Mouse (Mus musculus): ENCODE results near the gene Gm42417.
"Not testable (repeated sequence)": the region's sequence is repeated elsewhere in the genome, so short reads cannot be mapped to it uniquely, and the experiment has no call there.

Gm42417 gene

GRCm38 (mm10) chr1:36545845-36546600 is 6.8 kb upstream of the Gm42417 start:
- no peak for DNase-seq (ENCODE audit: low spot score in 2 of 2)

DNA sequence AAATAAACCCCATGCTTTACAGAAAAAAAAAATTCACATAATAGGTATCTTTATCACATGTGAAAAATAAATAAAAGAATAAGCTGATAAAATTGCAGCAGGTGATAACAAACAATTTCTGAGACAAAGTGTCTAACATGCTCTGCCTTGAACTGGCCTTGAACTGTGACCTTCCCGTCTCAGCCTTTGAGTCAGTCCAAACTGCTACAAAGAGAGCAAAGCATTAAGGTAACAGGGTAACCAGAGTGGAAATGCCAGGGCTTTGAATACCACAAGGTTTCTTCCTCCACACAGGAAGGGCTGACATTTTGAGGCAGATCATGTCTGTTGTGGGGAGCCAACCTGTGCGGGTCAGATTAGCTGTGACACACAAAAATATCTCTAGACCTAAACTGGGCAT is 6.2 kb upstream of the Gm42417 start:
- no peak for DNase-seq (ENCODE audit: low spot score in 2 of 2)

DNA sequence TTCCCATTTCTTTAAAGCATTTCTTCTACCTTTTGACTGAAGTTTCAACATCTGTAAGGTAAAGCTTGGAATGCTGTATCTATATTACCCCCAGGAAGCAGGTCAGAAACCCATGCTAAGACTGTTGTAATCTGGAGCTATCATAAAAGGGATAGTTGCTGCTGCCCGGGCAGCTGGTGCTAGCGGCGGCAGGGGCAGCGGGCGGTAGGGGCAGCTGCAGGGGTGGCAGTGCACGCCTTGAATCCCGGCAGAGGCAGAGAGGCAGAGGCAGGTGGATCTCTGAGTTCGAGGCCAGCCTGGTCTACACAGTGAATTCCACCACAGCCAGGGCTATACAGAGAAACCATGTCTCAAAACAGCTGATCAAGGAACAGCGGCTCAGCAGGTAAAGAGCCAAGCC is 3.7 kb upstream of the Gm42417 start:
- no peak for DNase-seq (ENCODE audit: low spot score in 2 of 2)

DNA sequence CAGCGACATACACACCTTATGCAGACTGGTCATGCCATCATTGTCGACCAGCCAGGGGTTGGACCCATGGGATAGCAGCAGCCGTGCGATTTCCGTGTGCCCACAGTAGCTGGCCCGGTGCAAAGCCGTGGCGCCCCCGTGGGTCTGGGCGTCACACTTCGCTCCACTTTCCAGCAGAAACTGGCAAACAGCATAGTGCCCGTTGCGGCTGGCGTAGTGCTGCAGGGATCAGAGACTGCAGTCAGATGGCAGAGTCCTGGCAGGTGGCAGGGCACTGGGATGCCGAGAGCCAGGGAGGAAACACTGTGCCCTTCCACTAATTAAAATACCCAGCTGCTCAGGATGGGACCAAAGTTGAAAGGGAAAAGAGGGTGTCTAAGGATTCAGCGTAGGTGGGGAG is 2.6 kb upstream of the Gm42417 start:
- no peak for DNase-seq (ENCODE audit: low spot score in 2 of 2)

- DNase-seq (ENCODE audit: low spot score in 2 of 2), result no peak
Observed at GRCm38 (mm10) chr1:36540807-36541206, 1.6 kb upstream of the Gm42417 start.

- no peak for DNase-seq (ENCODE audit: low spot score in 2 of 2)
Observed at GRCm38 (mm10) chr1:36540132-36540531, 903 bp upstream of the Gm42417 start.

- DNase-seq (ENCODE audit: low spot score in 2 of 2), result no peak
Observed at GRCm38 (mm10) chr1:36538727-36539126, 502 bp downstream of the Gm42417 start.

- not testable (repeated sequence) for DNase-seq (ENCODE audit: low spot score in 2 of 2)
Observed at GRCm38 (mm10) chr1:36536783-36537182, 2.4 kb downstream of the Gm42417 start, which contains the start of gene Ankrd23. Gene Ankrd23, minus strand, starts transcription at chr1:36536883.

GRCm38 (mm10) chr1:36536397-36536728 is 2.9 kb downstream of the Gm42417 start:
- no peak for DNase-seq (ENCODE audit: low spot score in 2 of 2)

- peak; percentile 70 to 75 for DNase-seq (ENCODE audit: low spot score in 2 of 2)
Observed at GRCm38 (mm10) chr1:36535477-36536396, 3.5 kb downstream of the Gm42417 start.

DNA sequence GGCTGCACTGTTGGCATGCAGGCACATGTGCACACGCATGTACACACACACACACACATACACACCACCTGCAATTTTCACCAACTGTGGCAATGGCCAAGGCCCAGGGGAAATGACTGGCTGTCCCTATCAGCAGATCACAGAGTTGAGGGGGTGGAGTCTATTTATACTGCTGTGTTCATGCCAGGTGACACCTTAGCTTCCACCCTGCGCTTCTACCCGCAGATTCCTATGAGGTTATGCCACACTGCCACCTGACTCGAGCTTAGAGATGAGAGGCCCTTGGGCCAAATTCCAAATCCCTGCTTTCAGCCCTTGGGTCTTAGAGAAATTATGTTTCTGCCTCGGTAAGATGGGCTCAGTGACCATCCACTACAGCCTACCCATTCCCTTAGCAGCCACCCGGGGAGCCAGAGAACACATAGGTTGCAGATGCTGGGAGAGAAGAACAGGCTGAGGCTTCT is 4.6 kb downstream of the Gm42417 start:
- DNase-seq (ENCODE audit: low spot score in 2 of 2), result peak in 1 of 2 experiments; percentile 50

DNA sequence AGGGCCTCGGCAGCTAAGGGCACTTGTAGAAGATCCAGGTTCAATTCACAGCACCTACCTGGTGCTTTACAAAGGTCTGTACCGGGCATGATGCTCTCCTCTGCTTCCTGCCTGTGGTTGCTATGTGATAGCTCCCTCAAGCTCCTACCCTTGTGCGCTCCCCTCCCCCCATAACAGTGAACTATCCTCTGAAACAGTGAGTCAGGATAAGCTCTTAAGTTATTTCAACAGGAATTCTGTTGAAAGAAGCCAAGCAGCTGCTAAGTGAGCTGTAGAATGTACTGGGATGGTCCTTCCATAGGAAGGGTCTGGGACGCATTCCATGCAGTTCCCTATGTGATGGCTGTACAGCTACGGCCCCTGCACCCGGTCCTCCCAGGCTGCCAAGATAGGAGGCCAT is 5.7 kb downstream of the Gm42417 start:
- DNase-seq (ENCODE audit: low spot score in 2 of 2), result no peak

- peak in 1 of 2 experiments; percentile 35 for DNase-seq (ENCODE audit: low spot score in 2 of 2)
Observed at GRCm38 (mm10) chr1:36531461-36531860, 7.8 kb downstream of the Gm42417 start.

DNA sequence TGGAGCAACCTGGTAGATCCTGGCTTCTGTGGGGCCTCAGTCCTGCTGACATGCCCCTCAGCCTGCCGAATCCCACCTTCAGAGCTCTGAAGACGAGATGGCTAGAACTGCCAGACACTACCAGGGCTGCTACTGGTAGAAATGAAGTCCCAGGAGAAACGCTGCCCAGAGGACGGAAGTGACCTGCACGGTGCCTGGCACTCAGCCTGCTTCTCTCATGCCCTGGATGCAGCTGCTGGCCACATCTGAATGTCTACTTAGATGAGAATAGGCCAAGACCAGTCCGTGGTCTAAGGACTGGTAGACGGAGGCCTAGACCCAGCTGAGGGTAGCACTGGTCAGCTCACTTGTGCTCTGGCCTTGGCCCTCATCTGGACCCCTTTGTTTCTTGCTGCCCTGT is 8.3 kb downstream of the Gm42417 start:
- DNase-seq (ENCODE audit: low spot score in 2 of 2), result no peak

- DNase-seq (ENCODE audit: low spot score in 2 of 2), result no peak
Observed at GRCm38 (mm10) chr1:36530485-36530884, 8.7 kb downstream of the Gm42417 start.

GRCm38 (mm10) chr1:36529875-36530274 is 9.4 kb downstream of the Gm42417 start:
- no peak for DNase-seq (ENCODE audit: low spot score in 2 of 2)

- no peak for DNase-seq (ENCODE audit: low spot score in 2 of 2)
Observed at GRCm38 (mm10) chr1:36529274-36529673, 10.0 kb downstream of the Gm42417 start.

DNA sequence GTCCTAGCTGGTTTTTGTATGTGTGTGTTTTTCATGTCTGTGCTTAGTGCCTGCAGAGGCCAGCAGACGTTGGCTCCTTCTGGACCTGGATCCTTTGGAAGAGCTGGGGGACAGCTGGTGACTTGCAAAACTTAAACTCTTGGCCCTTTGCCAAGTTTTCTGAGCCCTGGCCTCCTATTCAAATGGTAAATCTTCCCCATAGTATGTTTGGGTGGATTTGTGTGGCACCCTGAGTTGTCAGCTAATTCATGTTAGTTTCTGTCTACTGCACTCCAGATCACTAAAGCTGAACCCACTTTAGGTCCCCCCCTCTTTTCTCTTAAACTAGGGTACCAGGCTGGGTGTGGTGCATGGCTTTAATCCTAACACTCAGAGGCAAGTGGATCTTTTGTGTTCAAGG is 10.9 kb downstream of the Gm42417 start:
- DNase-seq (ENCODE audit: low spot score in 2 of 2), result no peak

GRCm38 (mm10) chr1:36526903-36527302 is 12.3 kb downstream of the Gm42417 start:
- DNase-seq (ENCODE audit: low spot score in 2 of 2), result no peak

GRCm38 (mm10) chr1:36525774-36526173 is 13.5 kb downstream of the Gm42417 start:
- DNase-seq (ENCODE audit: low spot score in 2 of 2), result no peak

- DNase-seq (ENCODE audit: low spot score in 2 of 2), result no peak
Observed at GRCm38 (mm10) chr1:36524058-36524457, 15.2 kb downstream of the Gm42417 start.

DNA sequence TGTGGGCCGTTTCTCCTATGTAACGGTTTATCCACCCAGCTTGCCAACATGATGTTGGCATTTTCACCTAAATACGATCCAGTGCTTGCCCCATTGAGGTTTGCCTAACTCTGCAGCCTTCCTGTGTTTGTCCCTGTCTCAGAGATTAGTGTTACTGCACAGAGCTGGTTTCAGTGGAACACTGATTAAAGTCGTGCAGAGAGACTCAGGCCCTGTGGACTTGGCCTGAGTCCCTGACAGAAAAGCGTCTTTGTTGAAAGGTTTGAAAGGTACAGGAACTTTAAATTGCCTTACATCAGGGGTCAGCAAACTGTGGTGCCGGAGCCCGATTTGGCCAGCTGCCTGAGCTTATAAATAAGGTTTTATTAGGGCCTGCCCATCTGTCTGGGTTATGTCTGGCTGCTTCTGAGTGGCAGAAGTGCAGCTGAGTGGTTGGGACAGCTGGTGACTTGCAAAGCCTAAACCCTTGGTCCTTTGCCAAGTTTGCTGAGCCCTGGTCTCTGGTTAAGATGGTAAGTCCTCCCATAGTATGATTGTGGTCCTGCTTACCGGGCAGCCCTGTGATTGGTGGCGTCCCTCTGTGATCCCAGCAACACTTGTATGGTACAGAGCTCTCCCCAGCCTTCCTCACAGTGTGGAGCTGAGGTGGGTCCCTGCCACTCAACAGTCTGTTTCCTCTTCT is 15.8 kb downstream of the Gm42417 start:
- no peak for DNase-seq (ENCODE audit: low spot score in 2 of 2)
